Mouse (Mus musculus) stomach, embryonic 15.5 days (tissue): ENCODE results near the gene Polr3e. TPM values are rescaled to one million over a fixed set of nuclear protein-coding genes. Genes with fewer than 3 reads are reported as not detected.

Experiments
- ATAC-seq: fragments of 200-750 bp; cut with Nextera tagmentation; 2 replicates; pipeline ENCODE4 v1.8.0; 2017; ENCODE audit warnings: low read depth, moderate number of reproducible peaks, moderate TSS enrichment; ENCODE audit not compliant: insufficient read depth, low FRiP score
- H3K27ac ChIP-seq: fragments of 300-500 bp; sonication (generic); 2 replicates; pipeline ENCODE4 v1.5.1; 2015; ENCODE audit warnings: mild to moderate bottlenecking, inconsistent platforms
- H3K27me3 ChIP-seq: fragments of 300-500 bp; sonication (generic); replicated peaks from 2 replicates; pipeline ENCODE4 v1.6.1; 2015; ENCODE audit warnings: inconsistent platforms
- H3K36me3 ChIP-seq: fragments of 300-500 bp; sonication (generic); 2 replicates; pipeline ENCODE4 v1.6.1; 2015; ENCODE audit warnings: inconsistent platforms
- H3K4me1 ChIP-seq: fragments of 300-500 bp; sonication (generic); 2 replicates; pipeline ENCODE4 v1.6.1; 2015; ENCODE audit warnings: inconsistent platforms
- H3K4me2 ChIP-seq: fragments of 300-500 bp; sonication (generic); 2 replicates; pipeline ENCODE4 v1.6.1; 2015; ENCODE audit warnings: mild to moderate bottlenecking, inconsistent platforms
- H3K4me3 ChIP-seq: fragments of 300-500 bp; sonication (generic); replicated peaks from 2 replicates; pipeline ENCODE4 v1.5.1; 2015; ENCODE audit warnings: inconsistent platforms
- H3K9ac ChIP-seq: fragments of 300-500 bp; sonication (generic); 2 replicates; pipeline ENCODE4 v1.6.1; 2015; ENCODE audit warnings: inconsistent platforms
- H3K9me3 ChIP-seq: fragments of 300-500 bp; sonication (generic); 2 replicates; pipeline ENCODE4 v1.6.1; 2016; ENCODE audit warnings: inconsistent platforms
- WGBS: fragments of 180-500 bp; shearing (Covaris S2); methylation state at CpG from one replicate; pipeline ENCODE4 v1.1.7; 2015; 5-methylcytosine and 5-hydroxymethylcytosine counted together
- polyA plus RNA-seq: library from polyadenylated mRNA; unstranded; fragments of >200 nt; fragmentation: Nextera tagmentation; extraction: Ambion mirVana; gene quantifications from 2 replicates; pipeline ENCODE4 v1.2.1, GENCODE M21; 2015

The Polr3e gene
- polyA plus RNA-seq, 1 experiment from 2014 or later, result 34.4 TPM

DNA sequence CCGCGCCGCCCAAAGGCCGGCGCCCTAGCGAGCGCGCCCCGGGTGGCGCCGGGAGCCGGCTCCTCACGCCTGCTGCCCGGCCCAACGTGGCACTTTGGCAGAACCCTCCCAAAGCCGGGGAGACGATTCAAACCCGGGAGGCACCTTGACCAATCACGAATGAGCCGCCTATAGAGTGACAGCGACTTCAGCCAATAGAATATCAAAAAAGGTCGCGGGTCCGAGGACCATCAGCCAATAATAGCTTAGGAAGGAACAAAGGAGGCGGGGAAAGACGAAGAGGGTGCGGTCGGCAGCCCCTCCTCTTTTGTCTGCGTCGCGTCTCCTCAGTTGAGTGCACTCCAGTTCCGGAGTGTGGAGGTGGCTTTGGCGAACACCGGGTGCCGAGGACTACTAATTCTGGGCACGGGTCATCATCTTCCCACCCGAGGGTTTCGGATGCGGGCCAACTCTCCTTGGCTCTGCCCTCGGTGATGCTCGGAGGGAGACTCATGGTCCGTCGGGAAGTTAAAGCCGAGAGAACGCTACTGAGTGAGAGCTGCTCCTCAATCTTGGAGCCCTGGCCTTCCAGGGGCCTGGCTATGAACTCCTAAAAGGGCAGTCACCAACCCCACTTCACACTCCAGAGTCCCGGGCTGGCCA is 64.8 kb downstream of the Polr3e start, which contains the start of the genes Cdr2 and Mfsd13b:
TSS of gene Cdr2 (minus strand) at position 113 of the 642 bp plus-strand sequence.
TSS of gene Mfsd13b (plus strand) at position 310 of the 642 bp plus-strand sequence.
- Histone ChIP-seq H3K27ac (peak within 1 kb of the TSS; percentile 64), H3K27me3 (no peaks in the 10 kb centered on the region), H3K36me3 (no peaks in the 10 kb centered on the region), H3K9ac (peak within 1 kb of the TSS; percentile 76), H3K4me3 (peak within 1 kb of the TSS; percentile 98), H3K4me2 (peak within 1 kb of the TSS; percentile 85), H3K4me1 (no peaks in the 10 kb centered on the region), H3K9me3 (no peaks in the 10 kb centered on the region)
- ATAC-seq, result peak; percentile 95
- WGBS, result under 1% methylated on average over 46 of the region's 46 CpGs

DNA sequence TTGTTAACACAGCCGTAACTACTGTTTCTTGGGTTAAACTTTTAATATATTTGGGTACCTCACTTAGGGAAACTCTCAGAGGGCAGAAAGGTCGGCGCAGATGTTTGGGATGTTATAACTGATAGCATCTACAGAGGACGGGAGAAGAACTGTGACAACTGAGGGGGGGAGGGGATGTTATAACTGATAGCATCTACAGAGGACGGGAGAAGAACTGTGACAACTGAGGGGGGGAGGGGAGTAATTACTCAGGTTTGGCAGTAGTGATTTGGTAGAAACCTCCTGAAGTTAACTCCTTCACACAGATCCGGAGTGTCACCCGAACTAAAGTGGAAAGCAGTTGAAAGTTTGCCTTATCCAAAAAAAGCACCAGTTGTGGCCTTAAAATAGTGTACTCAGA is 65.4 kb downstream of the Polr3e start:
- no peaks in the 10 kb centered on the region for H3K36me3 ChIP-seq
- ATAC-seq, result no peak
- H3K4me3 ChIP-seq, result peak overlapping the region; percentile 98
- H3K27me3 ChIP-seq, result no peaks in the 10 kb centered on the region
- no peaks in the 10 kb centered on the region for H3K9me3 ChIP-seq
- no peaks in the 10 kb centered on the region for H3K4me1 ChIP-seq
- H3K4me2 ChIP-seq, result peak overlapping the region; percentile 85
- H3K27ac ChIP-seq, result 0 out of 2 replicates have a peak overlapping the region, but pooled peaks have one; percentile 57
- peak overlapping the region; percentile 58 for H3K9ac ChIP-seq
- 7% methylated on average over 7 of the region's 7 CpGs for WGBS

DNA sequence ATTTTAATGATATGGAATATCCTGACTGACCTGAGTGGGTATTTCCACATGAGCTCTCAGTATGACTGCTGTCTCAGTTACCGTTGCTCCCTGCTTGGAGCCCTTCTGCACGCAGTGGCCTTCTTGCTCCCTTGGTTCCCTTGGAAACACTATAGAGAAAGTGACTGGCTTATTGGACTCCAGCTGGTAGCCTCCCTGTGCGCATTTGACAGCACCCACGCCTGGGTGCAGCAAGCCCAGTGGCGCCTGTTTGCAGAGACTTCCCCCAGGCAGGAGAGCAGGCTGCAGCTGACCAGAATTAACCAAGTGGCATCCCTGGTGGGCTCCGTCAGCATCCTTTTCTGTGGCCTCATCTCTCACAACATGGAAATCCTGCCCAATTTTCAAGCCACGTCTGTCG is 73.6 kb downstream of the Polr3e start:
- no peak overlapping the region for H3K27ac ChIP-seq
- H3K4me3 ChIP-seq, result no peak overlapping the region
- no peak overlapping the region for H3K4me2 ChIP-seq
- WGBS, result 80% methylated on average over 8 of the region's 8 CpGs
- H3K4me1 ChIP-seq, result no peaks in the 10 kb centered on the region
- no peaks in the 10 kb centered on the region for H3K36me3 ChIP-seq
- H3K27me3 ChIP-seq, result no peaks in the 10 kb centered on the region
- H3K9me3 ChIP-seq, result no peaks in the 10 kb centered on the region
- ATAC-seq, result no peak
- no peak overlapping the region for H3K9ac ChIP-seq

Other genes starting within 250 kb of the Polr3e start
- 0.28 and 0.44 TPM in 2 replicates for gene Pdzd9, start 247.4 kb upstream of the Polr3e start, polyA plus RNA-seq
- gene Mosmo, start 240.1 kb upstream of the Polr3e start, polyA plus RNA-seq, result 11.1 and 13.5 TPM in 2 replicates
- gene Vwa3a, start 178.4 kb upstream of the Polr3e start, polyA plus RNA-seq, result 0.63 and 0.73 TPM in 2 replicates
- gene Gm5737, start 105.4 kb upstream of the Polr3e start, polyA plus RNA-seq, result not detected in 2 replicates
- gene Eef2k, start 74.9 kb upstream of the Polr3e start, polyA plus RNA-seq, result 54.3 and 58.0 TPM in 2 replicates
- 11.8 and 14.0 TPM in 2 replicates for gene Cdr2, start 64.6 kb downstream of the Polr3e start, polyA plus RNA-seq
- gene Mfsd13b, start 64.8 kb downstream of the Polr3e start, polyA plus RNA-seq, result 0.39 and 0.50 TPM in 2 replicates
- 139 and 149 TPM in 2 replicates for gene Mettl9, start 116.7 kb downstream of the Polr3e start, polyA plus RNA-seq
- gene Igsf6, start 156.8 kb downstream of the Polr3e start, polyA plus RNA-seq, result 4.4 and 5.4 TPM in 2 replicates
- 0.09 and 0.23 TPM in 2 replicates for gene Otoa, start 163.9 kb downstream of the Polr3e start, polyA plus RNA-seq